Mouse (Mus musculus) C2C12 (cell line): ENCODE results near the gene Cap1. TPM values are rescaled to one million over a fixed set of nuclear protein-coding genes. Genes with fewer than 3 reads are reported as not detected.
"Not testable (repeated sequence)": the region's sequence is repeated elsewhere in the genome, so short reads cannot be mapped to it uniquely, and the experiment has no call there.

Experiments used
- H3K27me3 ChIP-seq: one replicate; pipeline ENCODE4 v1.6.1; 2011; ENCODE audit not compliant: control insufficient read depth, insufficient read depth, insufficient read length
- H3K36me3 ChIP-seq: one replicate; pipeline ENCODE4 v1.6.1; 2011; ENCODE audit not compliant: control insufficient read depth, insufficient read depth
- H3K4me3 ChIP-seq: one replicate; pipeline ENCODE4 v1.5.1; 2011; ENCODE audit warnings: mild to moderate bottlenecking, control low read depth; ENCODE audit not compliant: poor library complexity, insufficient read depth, severe bottlenecking
- H3K79me2 ChIP-seq: one replicate; pipeline ENCODE4 v1.6.1; 2011; ENCODE audit not compliant: control insufficient read depth, insufficient read depth
- H3K79me3 ChIP-seq: one replicate; pipeline ENCODE4 v1.6.1; 2011; ENCODE audit warnings: low read depth, control low read depth
- H3ac ChIP-seq: one replicate; pipeline ENCODE3; 2011; ENCODE audit warnings: low read depth; ENCODE audit not compliant: control insufficient read depth, insufficient read length
- CEBPB ChIP-seq: IDR thresholded peaks from one replicate; pipeline ENCODE4 v1.6.1; 2011; ENCODE audit warnings: low read depth, mild to moderate bottlenecking, control low read depth, moderate library complexity
- CTCF ChIP-seq: IDR thresholded peaks from one replicate; pipeline ENCODE4 v1.5.1; 2011; ENCODE audit not compliant: control insufficient read depth, insufficient read depth, insufficient read length
- FOSL1 ChIP-seq: IDR thresholded peaks from one replicate; pipeline ENCODE4 v1.8.0; 2011; ENCODE audit warnings: mild to moderate bottlenecking, low read length; ENCODE audit not compliant: poor library complexity, insufficient read depth, severe bottlenecking
- MAX ChIP-seq: IDR thresholded peaks from one replicate; pipeline ENCODE4 v1.6.1; 2011; ENCODE audit warnings: mild to moderate bottlenecking, control low read depth
- MYOD1 ChIP-seq: IDR thresholded peaks from one replicate; pipeline ENCODE4 v1.6.1; 2011; ENCODE audit warnings: low read depth; ENCODE audit not compliant: control insufficient read depth, insufficient read length
- MYOG ChIP-seq: IDR thresholded peaks from one replicate; pipeline ENCODE4 v1.6.1; 2011; ENCODE audit not compliant: control insufficient read depth, insufficient read length; ENCODE audit errors: extremely low read depth
- USF1 ChIP-seq: IDR thresholded peaks from one replicate; pipeline ENCODE4 v1.6.1; 2011; ENCODE audit warnings: low read depth, mild to moderate bottlenecking, control low read depth, moderate library complexity
- polyA plus RNA-seq: library from polyadenylated mRNA; unstranded; fragments of >200 nt; fragmentation: generic; extraction: Trizol; gene quantifications from one replicate; pipeline ENCODE4 v1.2.1, GENCODE M21; 2012; ENCODE audit warnings: missing spikeins

The Cap1 gene
- polyA plus RNA-seq, 1 experiment, result 384 TPM

DNA sequence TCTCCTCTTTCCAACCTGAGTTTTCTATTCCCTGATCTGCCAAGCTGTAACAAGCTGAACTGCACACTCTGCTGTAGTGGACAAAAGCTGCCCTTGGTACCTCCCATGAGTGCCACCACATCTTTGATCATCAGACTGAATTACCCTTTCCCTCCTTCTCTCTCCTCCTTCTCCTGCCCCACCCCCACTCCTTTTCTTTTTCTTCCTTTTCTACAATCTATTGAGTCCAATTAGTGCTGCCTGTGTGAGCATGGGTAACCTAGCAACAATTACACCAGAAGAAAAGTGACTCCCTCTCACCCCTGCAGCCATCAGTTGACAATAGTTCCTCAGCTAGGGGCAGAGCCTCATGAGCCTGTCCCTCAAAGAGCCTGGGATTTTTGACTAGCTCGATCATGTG lies 54.0 kb downstream of the Cap1 start:
- no peak overlapping the region for H3K4me3 ChIP-seq

DNA sequence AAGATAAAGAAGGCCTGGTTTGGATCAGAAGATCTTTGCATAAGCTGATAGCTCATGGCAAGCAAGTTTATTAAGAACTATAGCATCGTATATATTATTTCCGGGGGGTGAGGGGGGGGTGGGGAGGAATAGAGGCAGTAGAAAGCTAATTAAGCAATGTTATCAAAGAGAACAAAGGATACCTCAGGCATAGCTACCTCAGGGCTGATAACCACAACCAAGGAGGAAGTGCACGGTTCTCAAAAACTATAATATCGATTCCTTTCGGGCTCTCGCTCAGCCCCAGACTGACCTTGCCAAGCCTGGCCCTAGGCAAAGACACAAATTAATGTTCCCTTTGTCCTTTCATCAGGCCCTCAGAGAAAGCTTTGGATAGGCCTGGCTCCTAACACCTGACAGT lies 56.5 kb downstream of the Cap1 start:
- Histone ChIP-seq H3K79me3 (no peaks in the 10 kb centered on the region), H3ac (no peak overlapping the region), H3K4me3 (no peak overlapping the region), H3K27me3 (peaks cover 3% of the 10 kb centered on the region), H3K79me2 (no peaks in the 10 kb centered on the region), H3K36me3 (no peaks in the 10 kb centered on the region)
- no peak for TF ChIP-seq USF1
- TF ChIP-seq CTCF, result no peak
- TF ChIP-seq MAX, result no peak
- TF ChIP-seq MYOD1, result no peak
- no peak for TF ChIP-seq FOSL1
- no peak for TF ChIP-seq MYOG
- TF ChIP-seq CEBPB, result no peak

More for the DNA sequence above, 54.0 kb downstream of the Cap1 start:
- Histone ChIP-seq H3K36me3 (no peaks in the 10 kb centered on the region), H3ac (no peak overlapping the region), H3K79me3 (peaks cover 5% of the 10 kb centered on the region), H3K27me3 (peaks cover 3% of the 10 kb centered on the region), H3K79me2 (peaks cover 8% of the 10 kb centered on the region)
- TF ChIP-seq CTCF (no peak), MYOG (no peak), USF1 (no peak), CEBPB (no peak), FOSL1 (no peak), MAX (no peak), MYOD1 (no peak)

DNA sequence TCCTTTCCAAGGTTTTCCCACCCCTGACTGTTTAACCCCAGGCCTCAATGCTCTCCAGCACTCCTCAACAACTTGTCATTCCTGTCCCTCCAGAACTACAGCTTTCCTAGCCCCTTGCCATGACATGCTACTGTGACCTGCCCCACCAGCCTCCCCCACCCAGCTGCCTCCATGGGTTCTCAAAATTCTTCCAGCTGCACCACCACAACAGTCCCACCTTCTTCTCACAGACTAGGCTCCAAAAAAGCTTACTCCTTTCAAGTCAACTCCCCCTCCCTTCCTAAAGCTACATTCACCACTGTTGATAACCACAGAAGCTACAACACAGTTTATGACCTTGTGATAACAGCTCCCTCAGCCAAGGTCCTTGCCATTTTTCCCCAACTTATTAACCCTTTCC lies 58.2 kb downstream of the Cap1 start:
- peaks cover 3% of the 10 kb centered on the region for H3K27me3 ChIP-seq
- H3K36me3 ChIP-seq, result no peaks in the 10 kb centered on the region
- TF ChIP-seq USF1 (no peak), CEBPB (no peak), MYOD1 (no peak), MYOG (no peak), CTCF (no peak), FOSL1 (no peak), MAX (no peak)
- H3K79me2 ChIP-seq, result no peaks in the 10 kb centered on the region
- H3K4me3 ChIP-seq, result no peak overlapping the region
- no peaks in the 10 kb centered on the region for H3K79me3 ChIP-seq
- no peak overlapping the region for H3ac ChIP-seq

DNA sequence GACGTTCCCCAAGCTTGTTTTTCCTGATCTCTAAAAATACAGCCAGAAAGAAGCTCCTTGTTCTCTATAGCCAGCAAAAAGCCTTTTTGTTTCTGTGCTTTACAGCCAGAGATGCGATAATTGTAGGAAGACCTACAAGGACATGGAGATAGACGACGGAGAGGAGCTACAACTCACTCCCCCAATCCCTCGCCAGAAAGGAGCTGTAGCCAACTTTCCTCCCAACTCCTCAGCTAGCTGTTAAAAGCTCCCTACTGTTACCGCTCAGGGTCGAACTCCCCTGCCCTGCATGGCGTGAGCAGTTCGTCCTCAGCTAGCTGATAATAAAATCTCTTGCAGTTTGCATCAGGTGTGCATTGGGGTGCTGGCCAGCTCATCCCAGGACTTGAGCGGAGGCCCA lies 64.9 kb downstream of the Cap1 start:
- not testable (repeated sequence) for H3K4me3 ChIP-seq, H3ac ChIP-seq, H3K79me2 ChIP-seq, H3K79me3 ChIP-seq, H3K27me3 ChIP-seq, H3K36me3 ChIP-seq

DNA sequence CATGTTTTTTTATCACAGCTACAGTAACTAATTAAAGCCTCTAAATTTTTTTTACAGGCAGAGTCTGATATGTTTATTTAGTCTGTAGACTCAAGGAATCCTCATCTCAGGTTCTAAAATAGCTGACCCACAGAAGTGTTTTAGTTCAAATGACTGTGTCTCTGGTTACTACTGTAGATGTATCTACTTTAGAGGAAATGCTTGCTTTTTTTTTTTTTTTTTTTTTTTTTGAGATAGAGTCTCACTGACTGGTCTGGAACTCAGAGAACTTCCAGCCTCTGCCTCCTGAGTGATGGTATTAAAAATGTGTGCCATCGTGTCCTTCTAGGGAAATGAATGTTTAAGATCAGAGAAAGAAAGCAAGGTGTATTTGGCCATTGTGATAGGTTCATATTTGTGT lies 69.7 kb downstream of the Cap1 start:
- TF ChIP-seq FOSL1 (no peak), MYOD1 (no peak), MYOG (no peak), CTCF (no peak), CEBPB (no peak), USF1 (no peak), MAX (no peak)
- Histone ChIP-seq H3K79me2 (no peaks in the 10 kb centered on the region), H3K79me3 (no peaks in the 10 kb centered on the region), H3K27me3 (peaks cover 13% of the 10 kb centered on the region), H3K36me3 (no peaks in the 10 kb centered on the region), H3ac (no peak overlapping the region), H3K4me3 (no peak overlapping the region)

DNA sequence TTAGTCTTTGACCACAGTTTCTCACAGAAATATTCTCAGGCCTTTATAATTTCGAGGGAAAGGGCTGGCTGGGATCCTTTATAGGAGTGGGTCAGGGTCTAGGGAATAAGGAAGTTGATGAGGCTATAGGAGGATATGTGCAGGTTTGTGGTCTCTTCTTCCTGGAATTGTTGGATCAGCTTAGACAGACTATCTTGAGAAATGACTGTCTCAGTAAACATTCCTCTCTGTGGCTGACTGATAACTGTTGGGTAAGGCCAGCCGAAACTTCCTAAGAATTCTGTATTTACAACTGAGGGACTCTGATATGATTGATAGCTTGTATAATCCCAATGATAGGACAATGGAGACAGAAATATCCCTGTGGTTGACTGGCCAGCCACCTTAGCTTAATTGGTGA lies 74.0 kb downstream of the Cap1 start:
- Histone ChIP-seq H3K79me3 (no peaks in the 10 kb centered on the region), H3K36me3 (no peaks in the 10 kb centered on the region), H3ac (no peak overlapping the region), H3K79me2 (no peaks in the 10 kb centered on the region), H3K27me3 (peaks cover 6% of the 10 kb centered on the region), H3K4me3 (no peak overlapping the region)
- TF ChIP-seq MYOD1, result no peak
- TF ChIP-seq USF1, result no peak
- TF ChIP-seq MYOG, result no peak
- no peak for TF ChIP-seq FOSL1
- no peak for TF ChIP-seq CEBPB
- no peak for TF ChIP-seq CTCF

DNA sequence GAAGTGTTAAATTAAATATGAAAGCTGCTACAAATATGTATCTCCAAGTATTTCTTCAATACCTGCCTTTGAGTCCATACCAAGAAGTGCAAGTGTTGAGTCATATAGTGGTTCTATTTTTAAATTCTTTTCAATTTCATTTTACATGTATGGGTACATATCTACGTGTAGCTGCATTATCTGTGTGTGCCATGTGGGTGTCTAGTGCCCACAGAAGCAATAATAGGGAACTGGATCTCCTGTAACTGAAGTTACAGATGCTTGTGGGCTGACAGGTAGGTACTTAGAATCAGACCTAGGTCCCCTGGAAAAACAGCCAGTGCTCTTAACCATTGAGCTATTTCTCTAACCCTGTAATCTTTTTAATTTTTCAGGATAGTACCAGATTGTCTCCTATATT lies 74.7 kb downstream of the Cap1 start:
- no peak for TF ChIP-seq FOSL1
- no peak for TF ChIP-seq MYOD1
- TF ChIP-seq MYOG, result no peak
- Histone ChIP-seq H3K36me3 (no peaks in the 10 kb centered on the region), H3K79me3 (no peaks in the 10 kb centered on the region), H3ac (no peak overlapping the region), H3K27me3 (peaks cover 6% of the 10 kb centered on the region), H3K79me2 (no peaks in the 10 kb centered on the region), H3K4me3 (no peak overlapping the region)

Other genes starting within 250 kb of the Cap1 start
- gene 9530002B09Rik, start 196.8 kb downstream of the Cap1 start, polyA plus RNA-seq, result not detected
- 40.0 TPM for gene Ppt1, start 49.8 kb downstream of the Cap1 start, polyA plus RNA-seq
- 8.9 TPM for gene Mfsd2a, start 75.1 kb upstream of the Cap1 start, polyA plus RNA-seq
- gene Mycl, start 109.6 kb upstream of the Cap1 start, polyA plus RNA-seq, result 11.5 TPM
- gene Trit1, start 130.5 kb upstream of the Cap1 start, polyA plus RNA-seq, result 6.3 TPM
- gene Bmp8b, start 219.1 kb upstream of the Cap1 start, polyA plus RNA-seq, result not detected
- gene Oxct2b, start 230.2 kb upstream of the Cap1 start, polyA plus RNA-seq, result not detected